12 mouse cellular contexts compared by ENCODE assay signal in the genomic region with DNA sequence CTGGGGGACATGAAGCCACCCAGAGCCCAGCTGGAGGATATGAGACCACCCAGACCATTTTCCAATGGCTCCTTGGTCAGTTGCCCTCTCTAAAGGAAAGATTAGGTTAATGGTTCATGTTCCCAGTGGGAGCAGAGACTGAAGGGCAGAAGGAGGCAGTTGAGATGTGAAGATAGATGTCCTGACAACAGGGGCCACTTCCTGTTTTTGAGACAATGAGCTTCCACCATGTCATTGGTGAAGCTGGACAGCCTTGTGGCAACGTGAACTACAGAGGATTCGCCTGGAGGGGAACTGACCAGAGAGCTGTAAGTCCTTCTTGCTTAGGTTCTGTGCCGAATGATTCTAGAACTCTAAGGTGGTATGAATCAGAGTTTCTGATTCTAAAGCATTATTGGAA. TPM values are rescaled to one million over a fixed set of nuclear protein-coding genes. Genes with fewer than 3 reads are reported as not detected.
DNase-seq lines count a peak whose midpoint lies in the region; ATAC-seq and TF ChIP-seq lines count a peak whose summit lies in the region.
"Had no signal": no experiment of that assay in that cellular context is flagged by ENCODE, and none has a peak within 500 bp of the region (broad histone marks: within the 10 kb centered on the region; RNA-seq: fewer than 3 reads in every experiment).

Kcne3 (plus strand) TSS at position 234 of the 400 bp plus-strand sequence.

- peak within 1 kb of the TSS; percentile 1; the same call in 1 of the 2 replicates for H3K9ac ChIP-seq in MEL (ENCODE audit: control insufficient read depth, low read depth, low read length, poor library complexity, severe bottlenecking)
- H3K9ac ChIP-seq in limb, embryonic 14.5 days (ENCODE audit: low read depth, low read length, severe bottlenecking): no peak within 1 kb of the TSS
- H3K9ac ChIP-seq: forebrain, embryonic 15.5 days; liver, embryonic 15.5 days had no signal

- peaks cover 0 to 41% of the 10 kb centered on the region in 2 experiments; a peak in 2 of 4 replicates for H3K36me3 ChIP-seq in MEL (ENCODE audit: control insufficient read depth in 1 of 2, insufficient read depth in 2 of 2, low read length in 2 of 2)
- H3K36me3 ChIP-seq in limb, embryonic 14.5 days (ENCODE audit: control insufficient read depth, insufficient read depth, low read length): no peaks in the 10 kb centered on the region
- no peaks in the 10 kb centered on the region for H3K36me3 ChIP-seq in thymus, adult 2 months (ENCODE audit: control insufficient read depth, insufficient read depth, low read length)
- H3K36me3 ChIP-seq: forebrain, embryonic 15.5 days; liver, embryonic 15.5 days had no signal

- TF ChIP-seq CTCF in MEL (IDR thresholded peaks at IDR 0.05 in 2 of 3, conservative IDR thresholded peaks at IDR 0.05 in 1 of 3; ENCODE audit: control insufficient read depth in 1 of 3, insufficient read depth in 1 of 3, low read depth in 2 of 3, low read length in 3 of 3, poor library complexity in 1 of 3, severe bottlenecking in 1 of 3): no peak
- TF ChIP-seq CTCF in thymus, adult 2 months (IDR thresholded peaks at IDR 0.05; ENCODE audit: borderline replicate concordance, control insufficient read depth, extremely low read depth, insufficient read depth, low read length, poor library complexity): no peak

- TF ChIP-seq POLR2A in MEL (IDR thresholded peaks at IDR 0.05; ENCODE audit: control insufficient read depth in 1 of 2, insufficient read depth in 1 of 2, low read depth in 1 of 2, low read length in 2 of 2, poor library complexity in 1 of 2): peak in 1 of 2 experiments; percentile 28; a peak in 1 of 4 replicates
- TF ChIP-seq POLR2A in limb, embryonic 14.5 days (IDR thresholded peaks at IDR 0.05; ENCODE audit: borderline replicate concordance, extremely low read depth, insufficient read depth, insufficient read length): no peak
- no peak for TF ChIP-seq POLR2A in thymus, adult 2 months (IDR thresholded peaks at IDR 0.05; ENCODE audit: control insufficient read depth, extremely low read depth, insufficient read depth, low read length, poor library complexity)

- 81% methylated on average over 3 of the region's 3 CpGs for WGBS in limb, embryonic 14.5 days
- WGBS in thymus, adult 2 months: 67% methylated on average over 3 of the region's 3 CpGs

- H3K4me1 ChIP-seq in MEL (ENCODE audit: control insufficient read depth in 1 of 2, insufficient read depth in 2 of 2, low read length in 2 of 2): peaks cover 23 to 51% of the 10 kb centered on the region in 2 experiments
- H3K4me1 ChIP-seq in limb, embryonic 14.5 days (ENCODE audit: control insufficient read depth, insufficient read depth, low read length): peaks cover 8% of the 10 kb centered on the region
- H3K4me1 ChIP-seq in thymus, adult 2 months (replicated peaks; ENCODE audit: control insufficient read depth, insufficient read depth, low read length): peaks cover 11% of the 10 kb centered on the region

- TF ChIP-seq RAD21 in MEL (IDR thresholded peaks at IDR 0.05; ENCODE audit: low read depth, low read length): no peak

- ATAC-seq in limb, embryonic 14.5 days (ENCODE audit: low FRiP score, low read depth): no peak
- ATAC-seq: forebrain, embryonic 15.5 days had no signal

- no peak within 1 kb of the TSS; the same call in 1 of the 2 replicates for H3K27ac ChIP-seq in MEL (ENCODE audit: control insufficient read depth, low read depth, low read length)
- H3K27ac ChIP-seq in limb, embryonic 14.5 days (replicated peaks; ENCODE audit: low read depth, low read length): no peak within 1 kb of the TSS
- no peak within 1 kb of the TSS for H3K27ac ChIP-seq in thymus, adult 2 months (ENCODE audit: control insufficient read depth, insufficient read depth, low read length)
- H3K27ac ChIP-seq: forebrain, embryonic 15.5 days; liver, embryonic 15.5 days had no signal

- no peaks in the 10 kb centered on the region for H3K79me2 ChIP-seq in MEL (ENCODE audit: control insufficient read depth, insufficient read depth, low read length, poor library complexity)

- peak; percentile 77 to 84 for TF ChIP-seq EP300 in MEL (IDR thresholded peaks at IDR 0.05; ENCODE audit: low read depth in 1 of 2, low read length in 2 of 2)

- no peaks in the 10 kb centered on the region for H3K9me3 ChIP-seq in MEL (replicated peaks; ENCODE audit: insufficient read depth, low read length)
- H3K9me3 ChIP-seq in limb, embryonic 14.5 days (ENCODE audit: control insufficient read depth, low read length): no peaks in the 10 kb centered on the region
- H3K9me3 ChIP-seq: forebrain, embryonic 15.5 days; liver, embryonic 15.5 days had no signal

- DNase-seq in A20 (ENCODE audit: low read depth, low spot score): peak; percentile 24
- peak; percentile 67 for DNase-seq in MEL (ENCODE audit: low read depth, low spot score)
- no peak for DNase-seq in gonadal fat pad, adult 2 months (ENCODE audit: low read depth)
- no peak for DNase-seq in limb, embryonic 14.5 days (ENCODE audit: low spot score)
- DNase-seq in layer of hippocampus, adult 18-20 months (ENCODE audit: low spot score in 2 of 2): no peak
- DNase-seq in left cerebral cortex, adult 18-20 months (ENCODE audit: low spot score in 2 of 2): no peak
- DNase-seq in thymus, adult 2 months: no peak
- DNase-seq: cerebellum, adult 18-20 months; kidney, postnatal 25 days; right cerebral cortex, postnatal 25 days had no signal

- no peaks in the 10 kb centered on the region for H3K27me3 ChIP-seq in MEL (ENCODE audit: control insufficient read depth in 1 of 2, insufficient read depth in 2 of 2, low read length in 2 of 2)
- H3K27me3 ChIP-seq in limb, embryonic 14.5 days (ENCODE audit: control insufficient read depth, insufficient read depth, low read length): peaks cover 31% of the 10 kb centered on the region
- peaks cover 11% of the 10 kb centered on the region for H3K27me3 ChIP-seq in thymus, adult 2 months (ENCODE audit: control insufficient read depth, insufficient read depth, low read length)

- H3K4me2 ChIP-seq in limb, embryonic 14.5 days (replicated peaks; ENCODE audit: low read depth, low read length, severe bottlenecking): no peak within 1 kb of the TSS
- H3K4me2 ChIP-seq: forebrain, embryonic 15.5 days; liver, embryonic 15.5 days had no signal

- H3K4me3 ChIP-seq in MEL (ENCODE audit: control insufficient read depth in 1 of 2, insufficient read depth in 1 of 2, low read depth in 2 of 2, low read length in 2 of 2): peak within 1 kb of the TSS; percentile 4 to 55
- no peak within 1 kb of the TSS for H3K4me3 ChIP-seq in limb, embryonic 14.5 days (replicated peaks; ENCODE audit: low read length)
- no peak within 1 kb of the TSS for H3K4me3 ChIP-seq in thymus, adult 2 months (ENCODE audit: control insufficient read depth, insufficient read depth, low read length)
- H3K4me3 ChIP-seq: forebrain, embryonic 15.5 days; liver, embryonic 15.5 days had no signal

TF ChIP-seq in MEL, 35 proteins besides CTCF, POLR2A, EP300 and RAD21 (continues in another document):
- TF ChIP-seq ZMIZ1 (IDR thresholded peaks at IDR 0.05; ENCODE audit: low read depth, low read length) (no peak), BHLHE40 (IDR thresholded peaks at IDR 0.05; ENCODE audit: borderline replicate concordance, low read depth, low read length) (no peak), NRF1 (IDR thresholded peaks at IDR 0.05; ENCODE audit: insufficient read depth, low read depth, low read length, poor library complexity, severe bottlenecking) (no peak), ZNF384 (IDR thresholded peaks at IDR 0.05; ENCODE audit: low read depth, low read length) (no peak), ZKSCAN1 (IDR thresholded peaks at IDR 0.05; ENCODE audit: low read depth, low read length) (no peak), POLR2AphosphoS2 (IDR thresholded peaks at IDR 0.05; ENCODE audit: low read length) (no peak), USF2 (IDR thresholded peaks at IDR 0.05; ENCODE audit: borderline replicate concordance in 1 of 2, insufficient read depth in 1 of 2, low read depth in 1 of 2, low read length in 2 of 2) (no peak), MYB (IDR thresholded peaks at IDR 0.05; ENCODE audit: low read depth, low read length) (peak; percentile 88), ELF1 (IDR thresholded peaks at IDR 0.05; ENCODE audit: low read depth, low read length) (0 out of 2 replicates have a peak, but pooled peaks have one; percentile 39), MAFK (IDR thresholded peaks at IDR 0.05; ENCODE audit: borderline replicate concordance, low read depth, low read length) (no peak), NELFE (IDR thresholded peaks at IDR 0.05; ENCODE audit: low read depth, low read length) (no peak), GABPA (IDR thresholded peaks at IDR 0.05; ENCODE audit: low read depth, low read length) (no peak), E2F4 (IDR thresholded peaks at IDR 0.05; ENCODE audit: borderline replicate concordance, low read depth, low read length) (no peak), USF1 (IDR thresholded peaks at IDR 0.05; ENCODE audit: low read depth, low read length) (no peak), CHD2 (IDR thresholded peaks at IDR 0.05; ENCODE audit: low read length) (no peak), ETS1 (IDR thresholded peaks at IDR 0.05; ENCODE audit: low read depth, low read length) (peak; percentile 32; the same call in 1 of the 2 replicates), HCFC1 (IDR thresholded peaks at IDR 0.05; ENCODE audit: low read depth, low read length) (0 out of 2 replicates have a peak, but pooled peaks have one; percentile 33), RCOR1 (IDR thresholded peaks at IDR 0.05; ENCODE audit: low read depth, low read length) (no peak; the same call in 1 of the 2 replicates), POLR2AphosphoS5 (IDR thresholded peaks at IDR 0.05; ENCODE audit: borderline replicate concordance, low read depth, low read length) (no peak), MXI1 (IDR thresholded peaks at IDR 0.05; ENCODE audit: low read depth, low read length) (peak; percentile 47; the same call in 1 of the 2 replicates), MAX (IDR thresholded peaks at IDR 0.05; ENCODE audit: low read length) (peak; percentile 61; the same call in 1 of the 2 replicates), TCF12 (IDR thresholded peaks at IDR 0.05; ENCODE audit: low read depth, low read length) (peak; percentile 44; the same call in 1 of the 2 replicates), KAT2A (conservative IDR thresholded peaks at IDR 0.05; ENCODE audit: low read depth, low read length) (no peak)

RNA-seq across cellular contexts. Expression of gene Kcne3, which starts in this region (rescaled TPM):
- 3.8 and 6.7 TPM in 2 replicates for total RNA-seq in MEL (2012; rRNA removed)
- polyA plus RNA-seq in MEL (2012; ENCODE audit: insufficient read depth in 1 of 2, insufficient read length in 2 of 2, low read depth in 1 of 2, low replicate concordance in 2 of 2, missing spikeins in 1 of 2): 1 to 10 TPM in 1 of 2 experiments, not detected in 1; 4.9 TPM
- 14.9 and 15.5 TPM in 2 replicates for polyA plus RNA-seq in gonadal fat pad, adult 2 months (2012; rRNA removed)
- 17.3 and 21.8 TPM in 2 replicates for polyA plus RNA-seq in limb, embryonic 14.5 days (2012; rRNA removed)
- 8.7 and 10.7 TPM in 2 replicates for polyA plus RNA-seq in limb, embryonic 14.5 days (2014; fragmentation: Nextera tagmentation; extraction: Ambion mirVana)
- under 1 TPM; 0.43 to 0.79 TPM for total RNA-seq in layer of hippocampus, adult 18-20 months (2021)
- total RNA-seq in left cerebral cortex, adult 18-20 months (2021): under 1 TPM in 1 of 2 experiments, not detected in 1; 0.37 TPM
- polyA plus RNA-seq in thymus, adult 2 months (2012; rRNA removed): 0.97 and 1.7 TPM in 2 replicates

Comparison
In these comparisons a context has a peak if more than half of its experiments do, and no peak if none do; other contexts are left out.
1. DNase-seq: peak in A20 (single experiment) and MEL (single experiment); none in gonadal fat pad, adult 2 months (single experiment), limb, embryonic 14.5 days (single experiment), layer of hippocampus, adult 18-20 months (0 of 2), left cerebral cortex, adult 18-20 months (0 of 2) and thymus, adult 2 months (single experiment).
2. H3K4me3 ChIP-seq: peak in MEL (2 of 2); none in limb, embryonic 14.5 days (single experiment) and thymus, adult 2 months (single experiment).